Mouse (Mus musculus): ENCODE results near the gene Eapp. TPM values are rescaled to one million over a fixed set of nuclear protein-coding genes. Genes with fewer than 3 reads are reported as not detected.
"Not testable (repeated sequence)": the region's sequence is repeated elsewhere in the genome, so short reads cannot be mapped to it uniquely, and the experiment has no call there.

Eapp gene
- 64.4 and 78.5 TPM in 2 replicates for polyA plus RNA-seq (2014; fragmentation: Nextera tagmentation; extraction: Ambion mirVana)

DNA sequence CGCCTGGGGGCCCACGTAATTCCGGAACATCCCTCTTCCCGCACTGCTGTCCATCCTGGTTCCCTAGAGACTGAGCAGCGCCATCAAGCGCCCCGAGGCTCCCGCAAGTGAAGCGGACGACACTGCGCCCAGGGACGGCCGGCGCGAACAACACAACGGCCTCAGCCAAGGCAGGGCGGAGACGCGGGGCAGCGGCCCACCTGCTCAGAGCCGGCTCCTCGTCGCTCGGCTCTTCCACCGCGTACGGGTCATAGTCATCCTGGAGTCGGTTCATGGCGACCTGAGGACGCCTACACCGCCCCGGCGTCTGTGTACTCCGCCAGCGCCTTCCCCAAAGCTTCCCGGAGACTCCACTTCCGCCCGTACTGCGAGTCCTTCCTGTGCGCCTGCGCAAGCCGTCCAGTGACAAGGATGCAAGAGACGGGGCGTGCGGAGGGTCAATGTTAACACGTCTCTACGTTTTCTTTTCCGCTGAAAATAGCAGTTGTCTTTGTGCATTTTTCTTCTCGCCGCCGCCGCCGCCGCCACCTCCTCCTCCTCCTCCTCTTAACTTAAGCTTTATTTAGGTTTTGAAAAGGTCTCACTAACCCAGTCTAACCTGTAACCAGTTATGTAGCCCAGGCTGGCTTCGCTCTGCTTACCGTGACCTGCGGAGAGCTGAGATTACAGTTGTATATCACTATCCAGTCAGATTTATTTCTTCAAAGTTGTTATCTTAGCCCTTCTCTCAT is at the start of gene Eapp:
Eapp (minus strand) TSS at position 387 of the 731 bp plus-strand sequence.
- under 1% methylated on average over 57 of the region's 57 CpGs for whole genome bisulfite sequencing
- Histone ChIP-seq H3K9ac (peak within 1 kb of the TSS; percentile 94), H3K4me2 (replicated peaks) (peak within 1 kb of the TSS; percentile 74), H3K4me3 (replicated peaks; ENCODE audit: low read length) (peak within 1 kb of the TSS; percentile 89), H3K36me3 (replicated peaks; ENCODE audit: control insufficient read depth, insufficient read depth) (peaks cover 23% of the 10 kb centered on the region), H3K4me1 (replicated peaks; ENCODE audit: control insufficient read depth, insufficient read depth, low read length) (peaks cover 9% of the 10 kb centered on the region; the same call in 1 of the 2 replicates), H3K27ac (peak within 1 kb of the TSS; percentile 98), H3K27me3 (ENCODE audit: control insufficient read depth, insufficient read depth, low read length) (no peaks in the 10 kb centered on the region), H3K9me3 (ENCODE audit: control insufficient read depth, low read length) (no peaks in the 10 kb centered on the region)
- DNase-seq (ENCODE audit: low spot score) (peak; percentile 94), ATAC-seq (ENCODE audit: low FRiP score) (peak; percentile 92)

GRCm38 (mm10) chr12:54738661-54739243 is 43.1 kb upstream of the Eapp start:
- not testable (repeated sequence) for H3K27me3 ChIP-seq (ENCODE audit: control insufficient read depth, insufficient read depth, low read length); H3K4me1 ChIP-seq (replicated peaks; ENCODE audit: control insufficient read depth, insufficient read depth, low read length); DNase-seq (ENCODE audit: low spot score); H3K27ac ChIP-seq; H3K4me3 ChIP-seq (replicated peaks; ENCODE audit: low read length); H3K9me3 ChIP-seq (ENCODE audit: control insufficient read depth, low read length); H3K9ac ChIP-seq; H3K36me3 ChIP-seq (replicated peaks; ENCODE audit: control insufficient read depth, insufficient read depth)
- peak overlapping the region; percentile 37 for H3K4me2 ChIP-seq (replicated peaks)
- peak; percentile 72 for ATAC-seq (ENCODE audit: low FRiP score)
- 0% methylated on average over 5 of the region's 33 CpGs for WGBS

DNA sequence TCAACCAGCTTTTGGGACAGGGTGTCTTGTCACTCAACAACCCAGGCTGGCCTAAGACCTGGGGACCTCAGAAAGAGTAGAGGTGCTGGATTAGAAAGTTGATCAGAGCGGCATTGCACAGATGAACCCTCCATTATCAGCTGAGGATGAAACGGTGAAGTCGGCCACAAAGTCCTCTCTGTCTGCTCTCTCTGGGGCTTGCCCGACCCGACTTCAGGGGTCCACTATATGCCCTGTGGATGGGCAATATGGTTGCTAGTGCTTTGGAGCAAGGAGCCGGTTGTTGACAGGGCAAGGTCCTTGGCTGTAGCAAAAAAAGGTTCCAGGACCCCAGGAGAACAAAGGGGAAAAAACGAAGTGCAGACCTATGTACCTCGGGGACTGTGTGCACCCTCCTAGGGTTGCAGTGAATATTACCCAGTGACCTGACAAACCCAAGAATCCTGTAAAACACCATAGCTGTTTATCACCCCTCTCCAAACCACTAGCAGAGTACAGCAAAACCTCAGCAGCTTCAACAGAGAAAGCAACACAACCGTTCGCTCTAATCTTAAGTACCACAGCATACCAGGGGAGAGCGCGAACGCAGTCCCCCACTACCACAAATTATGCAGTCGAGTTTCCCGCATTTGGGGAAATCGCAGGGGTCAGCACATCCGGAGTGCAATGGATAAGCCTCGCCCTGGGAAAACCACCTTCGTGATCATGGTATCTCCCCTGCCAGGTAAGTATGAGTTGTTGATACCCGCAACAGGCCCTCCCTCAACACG is 42.4 kb upstream of the Eapp start:
- not testable (repeated sequence) for H3K9me3 ChIP-seq (ENCODE audit: control insufficient read depth, low read length); H3K9ac ChIP-seq; H3K36me3 ChIP-seq (replicated peaks; ENCODE audit: control insufficient read depth, insufficient read depth); H3K4me3 ChIP-seq (replicated peaks; ENCODE audit: low read length); H3K27ac ChIP-seq; DNase-seq (ENCODE audit: low spot score); H3K4me2 ChIP-seq (replicated peaks); H3K27me3 ChIP-seq (ENCODE audit: control insufficient read depth, insufficient read depth, low read length); H3K4me1 ChIP-seq (replicated peaks; ENCODE audit: control insufficient read depth, insufficient read depth, low read length)
- no CpG with 5 or more reads among the region's 21 CpGs for WGBS
- peak; percentile 85 for ATAC-seq (ENCODE audit: low FRiP score)

DNA sequence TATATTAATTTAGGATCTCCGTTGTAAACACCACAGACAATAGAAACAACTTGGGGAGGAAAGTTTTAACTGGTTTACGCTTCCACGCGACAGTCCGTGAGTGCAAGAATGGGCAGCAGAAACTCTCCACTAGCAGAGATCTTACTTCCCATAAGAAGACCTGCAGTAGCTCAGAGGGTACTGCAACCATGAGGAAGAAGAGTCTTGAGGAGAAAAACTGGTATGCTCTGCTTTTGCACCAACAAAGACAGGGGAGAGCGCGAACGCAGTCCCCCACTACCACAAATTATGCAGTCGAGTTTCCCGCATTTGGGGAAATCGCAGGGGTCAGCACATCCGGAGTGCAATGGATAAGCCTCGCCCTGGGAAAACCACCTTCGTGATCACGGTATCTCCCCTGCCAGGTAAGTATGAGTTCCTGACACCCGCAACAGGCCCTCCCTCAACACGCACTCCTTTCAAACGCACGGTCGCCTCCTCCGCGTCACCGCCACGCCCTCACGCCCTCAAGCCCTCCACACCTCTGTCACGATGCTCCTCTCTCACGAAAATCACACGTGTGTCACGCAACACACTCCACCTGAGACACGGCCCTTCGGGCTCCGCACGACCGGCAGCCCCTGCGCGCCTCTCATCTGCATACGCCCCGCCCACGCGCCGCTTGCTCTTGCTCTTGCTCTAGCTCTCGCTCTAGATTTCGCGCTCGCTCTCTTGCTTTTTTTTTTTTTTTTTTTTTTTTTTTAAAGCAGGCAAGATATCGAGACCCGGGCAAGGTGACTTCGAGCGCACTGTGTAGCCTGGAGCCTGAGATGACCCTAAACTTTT is 38.8 kb upstream of the Eapp start:
- H3K9ac ChIP-seq; H3K4me3 ChIP-seq (replicated peaks; ENCODE audit: low read length); DNase-seq (ENCODE audit: low spot score); H3K36me3 ChIP-seq (replicated peaks; ENCODE audit: control insufficient read depth, insufficient read depth); H3K4me1 ChIP-seq (replicated peaks; ENCODE audit: control insufficient read depth, insufficient read depth, low read length); H3K9me3 ChIP-seq (ENCODE audit: control insufficient read depth, low read length); H3K27me3 ChIP-seq (ENCODE audit: control insufficient read depth, insufficient read depth, low read length); H3K27ac ChIP-seq: not testable (repeated sequence)
- WGBS: 0% methylated on average over 4 of the region's 49 CpGs
- ATAC-seq (ENCODE audit: low FRiP score): peak; percentile 68
- H3K4me2 ChIP-seq (replicated peaks): peak overlapping the region; percentile 32; the same call in 1 of the 2 replicates

DNA sequence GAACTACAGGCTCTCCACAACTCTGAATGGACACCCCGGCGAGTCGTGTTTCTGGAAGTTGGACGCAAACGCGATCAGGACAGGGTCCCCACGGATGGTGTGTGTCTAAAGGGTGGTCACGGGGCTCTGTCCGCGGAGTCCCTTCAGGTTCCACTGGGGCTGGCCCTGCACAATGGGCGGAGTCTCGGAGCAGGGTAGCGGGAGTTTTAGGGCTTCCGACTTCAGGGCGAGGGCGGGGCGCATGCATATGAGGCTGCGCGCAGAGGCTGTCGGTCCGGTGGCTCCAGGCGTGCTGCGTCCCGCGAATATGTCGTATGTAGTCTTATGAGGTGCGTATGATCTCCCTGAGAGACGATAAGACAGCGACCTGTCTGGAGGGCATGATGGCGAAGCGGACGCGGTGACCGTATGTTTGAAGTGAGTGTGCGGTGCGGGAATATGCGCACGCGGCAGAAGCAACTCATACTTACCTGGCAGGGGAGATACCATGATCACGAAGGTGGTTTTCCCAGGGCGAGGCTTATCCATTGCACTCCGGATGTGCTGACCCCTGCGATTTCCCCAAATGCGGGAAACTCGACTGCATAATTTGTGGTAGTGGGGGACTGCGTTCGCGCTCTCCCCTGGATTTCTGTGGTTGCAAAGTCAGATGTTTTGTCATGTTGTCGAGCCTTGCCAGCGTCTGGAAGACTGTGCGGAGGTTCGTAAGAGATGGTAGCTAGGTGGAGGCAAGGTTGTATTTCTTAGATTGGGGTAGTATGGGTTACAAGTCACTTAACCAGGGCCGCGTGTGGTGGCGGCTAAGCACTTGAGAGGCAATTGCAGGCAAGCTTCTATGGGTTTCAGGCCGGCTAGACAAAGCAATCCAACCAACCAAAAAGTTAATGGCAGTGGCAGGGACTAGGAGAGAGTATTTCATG is 33.7 kb upstream of the Eapp start:
- H3K27me3 ChIP-seq (ENCODE audit: control insufficient read depth, insufficient read depth, low read length); DNase-seq (ENCODE audit: low spot score); H3K27ac ChIP-seq; H3K36me3 ChIP-seq (replicated peaks; ENCODE audit: control insufficient read depth, insufficient read depth); H3K4me1 ChIP-seq (replicated peaks; ENCODE audit: control insufficient read depth, insufficient read depth, low read length); H3K4me3 ChIP-seq (replicated peaks; ENCODE audit: low read length); H3K4me2 ChIP-seq (replicated peaks); H3K9me3 ChIP-seq (ENCODE audit: control insufficient read depth, low read length); H3K9ac ChIP-seq: not testable (repeated sequence)
- peak; percentile 92 for ATAC-seq (ENCODE audit: low FRiP score)
- WGBS: no CpG with 5 or more reads among the region's 56 CpGs

- no CpG with 5 or more reads among the region's 56 CpGs for WGBS
- H3K4me2 ChIP-seq (replicated peaks); H3K27me3 ChIP-seq (ENCODE audit: control insufficient read depth, insufficient read depth, low read length); H3K4me3 ChIP-seq (replicated peaks; ENCODE audit: low read length); H3K9me3 ChIP-seq (ENCODE audit: control insufficient read depth, low read length); H3K9ac ChIP-seq; H3K4me1 ChIP-seq (replicated peaks; ENCODE audit: control insufficient read depth, insufficient read depth, low read length); H3K27ac ChIP-seq; DNase-seq (ENCODE audit: low spot score); H3K36me3 ChIP-seq (replicated peaks; ENCODE audit: control insufficient read depth, insufficient read depth): not testable (repeated sequence)
- ATAC-seq (ENCODE audit: low FRiP score): peak; percentile 93
Measured at GRCm38 (mm10) chr12:54718871-54719786, 23.4 kb upstream of the Eapp start.

GRCm38 (mm10) chr12:54717516-54717915 is 21.8 kb upstream of the Eapp start:
- H3K9me3 ChIP-seq (ENCODE audit: control insufficient read depth, low read length); H3K4me3 ChIP-seq (replicated peaks; ENCODE audit: low read length); H3K27me3 ChIP-seq (ENCODE audit: control insufficient read depth, insufficient read depth, low read length); H3K27ac ChIP-seq; DNase-seq (ENCODE audit: low spot score); ATAC-seq (ENCODE audit: low FRiP score); H3K9ac ChIP-seq; H3K36me3 ChIP-seq (replicated peaks; ENCODE audit: control insufficient read depth, insufficient read depth); H3K4me1 ChIP-seq (replicated peaks; ENCODE audit: control insufficient read depth, insufficient read depth, low read length); H3K4me2 ChIP-seq (replicated peaks): not testable (repeated sequence)
- 73% methylated on average over 5 of the region's 11 CpGs for WGBS

Measured in hindbrain, embryonic 14.5 days (tissue).